In the genomic region with DNA sequence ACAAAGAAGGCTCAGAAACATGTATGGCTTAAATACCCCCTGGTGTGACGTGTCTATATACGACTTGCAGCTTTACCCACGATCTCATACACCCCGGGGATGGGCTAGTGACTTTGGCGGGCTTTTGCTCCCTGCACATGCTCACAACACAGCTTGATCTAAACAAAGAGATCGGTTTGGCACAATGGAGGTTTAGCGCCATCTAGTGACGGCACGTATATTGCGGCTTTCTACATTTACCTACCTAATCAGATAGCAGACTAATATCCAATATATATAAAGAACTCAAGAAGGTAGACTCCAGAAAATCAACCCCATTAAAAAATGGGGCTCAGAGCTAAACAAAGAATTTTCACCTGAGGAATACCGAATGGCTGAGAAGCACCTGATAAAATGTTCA, we compare ENCODE assay signal across 8 mouse cellular contexts.
DNase-seq lines count a peak whose midpoint lies in the region; ATAC-seq and TF ChIP-seq lines count a peak whose summit lies in the region.
"Not testable (repeated sequence)": the region's sequence is repeated elsewhere in the genome, so short reads cannot be mapped to it uniquely, and the experiment has no call there.

No protein-coding gene starts in this region.

- DNase-seq in A20 (ENCODE audit: low read depth, low spot score) (peak; percentile 67), adipocyte (ENCODE audit: low spot score) (peak; percentile 39)
- DNase-seq in cerebellum, postnatal 10 days: peak; percentile 33 to 39
- DNase-seq in frontal cortex, postnatal 36 days (ENCODE audit: low spot score in 2 of 2): peak; percentile 13 to 41
- DNase-seq in induced T-regulatory cell, adult 2 months (ENCODE audit: low read depth): peak; percentile 0
- DNase-seq in layer of hippocampus, adult 11-12 months (ENCODE audit: low spot score): peak; percentile 11
- DNase-seq in liver, postnatal 0 days: peak; percentile 13
- peak; percentile 20 for DNase-seq in right cerebral cortex, adult 18-20 months

- TF ChIP-seq CTCF in liver, postnatal 0 days (IDR thresholded peaks at IDR 0.05; ENCODE audit: low read depth): peak; percentile 47

- H3K36me3 ChIP-seq in liver, postnatal 0 days (replicated peaks; ENCODE audit: insufficient read depth, low read length): not testable (repeated sequence)

- H3K27ac ChIP-seq in liver, postnatal 0 days (ENCODE audit: low read depth): not testable (repeated sequence)

- H3K27me3 ChIP-seq in liver, postnatal 0 days (ENCODE audit: insufficient read depth, low read length): not testable (repeated sequence)

- not testable (repeated sequence) for H3K9ac ChIP-seq in liver, postnatal 0 days (replicated peaks)

- TF ChIP-seq EP300 in liver, postnatal 0 days (IDR thresholded peaks at IDR 0.05; ENCODE audit: low read depth): not testable (repeated sequence)

- not testable (repeated sequence) for H3K4me2 ChIP-seq in liver, postnatal 0 days (ENCODE audit: low read depth, low read length)

- not testable (repeated sequence) for ATAC-seq in liver, postnatal 0 days

- H3K4me3 ChIP-seq in liver, postnatal 0 days (ENCODE audit: low read depth, low read length): not testable (repeated sequence)

- H3K4me1 ChIP-seq in liver, postnatal 0 days (ENCODE audit: insufficient read depth): not testable (repeated sequence)

- 77% methylated on average over 11 of the region's 11 CpGs for WGBS in liver, postnatal 0 days (ENCODE audit: insufficient replicate concordance)

- H3K9me3 ChIP-seq in liver, postnatal 0 days (ENCODE audit: low read length): not testable (repeated sequence)

Comparison
In these comparisons a context has a peak if more than half of its experiments do, and no peak if none do; other contexts are left out.
1. DNase-seq: peak in every context shown above with its lines; median percentile 67 in A20; 39 in adipocyte; 36 in cerebellum, postnatal 10 days; 27 in frontal cortex, postnatal 36 days; 20 in right cerebral cortex, adult 18-20 months; 13 in liver, postnatal 0 days; 11 in layer of hippocampus, adult 11-12 months; 0 in induced T-regulatory cell, adult 2 months.